In genomic region chr10:66864161-66864862, GRCm38 (mm10) we compare ENCODE assay signal across 9 mouse cellular contexts.
A peak's percentile ranks its signal among the peaks of the same experiment; 100 is the strongest.
DNase-seq lines count a peak whose midpoint lies in the region; ATAC-seq and TF ChIP-seq lines count a peak whose summit lies in the region.
"Had no signal": no experiment of that assay in that cellular context is flagged by ENCODE, and none has a peak within 500 bp of the region (broad histone marks: within the 10 kb centered on the region; RNA-seq: fewer than 3 reads in every experiment).

No protein-coding gene starts in this region.

- ATAC-seq in heart, embryonic 14.5 days (ENCODE audit: insufficient number of reproducible peaks, insufficient read depth, low FRiP score, low read depth), result peak; percentile 43
- ATAC-seq in limb, embryonic 14.5 days (ENCODE audit: low FRiP score, low read depth), result no peak
- no peak for ATAC-seq in cerebellum, adult (ENCODE audit: insufficient number of reproducible peaks, low FRiP score, low TSS enrichment)

- no peaks in the 10 kb centered on the region for H3K36me3 ChIP-seq in heart, embryonic 14.5 days (ENCODE audit: control insufficient read depth, insufficient read depth, low read length)
- H3K36me3 ChIP-seq in limb, embryonic 14.5 days (ENCODE audit: control insufficient read depth, insufficient read depth, low read length), result no peaks in the 10 kb centered on the region
- H3K36me3 ChIP-seq: hindbrain, embryonic 15.5 days had no signal

- TF ChIP-seq POLR2A in bone marrow macrophage, adult 2 months (IDR thresholded peaks at IDR 0.05; ENCODE audit: borderline replicate concordance, low read depth, low read length), result no peak
- TF ChIP-seq POLR2A in limb, embryonic 14.5 days (IDR thresholded peaks at IDR 0.05; ENCODE audit: borderline replicate concordance, extremely low read depth, insufficient read depth, insufficient read length), result no peak

- no peak overlapping the region for H3K4me2 ChIP-seq in heart, embryonic 14.5 days (ENCODE audit: low read length)
- no peak overlapping the region for H3K4me2 ChIP-seq in limb, embryonic 14.5 days (replicated peaks; ENCODE audit: low read depth, low read length, severe bottlenecking)
- H3K4me2 ChIP-seq: hindbrain, embryonic 15.5 days had no signal

- peak overlapping the region; percentile 31 for H3K4me3 ChIP-seq in bone marrow macrophage, adult 2 months (ENCODE audit: insufficient read depth, low read length)
- no peak overlapping the region for H3K4me3 ChIP-seq in heart, embryonic 14.5 days (ENCODE audit: control insufficient read depth in 1 of 2, insufficient read depth in 1 of 2, low read depth in 1 of 2, low read length in 2 of 2)
- no peak overlapping the region for H3K4me3 ChIP-seq in limb, embryonic 14.5 days (replicated peaks; ENCODE audit: low read length)
- H3K4me3 ChIP-seq: hindbrain, embryonic 15.5 days had no signal

- no peak overlapping the region for H3K9ac ChIP-seq in heart, embryonic 14.5 days (ENCODE audit: low read length)
- no peak overlapping the region for H3K9ac ChIP-seq in limb, embryonic 14.5 days (ENCODE audit: low read depth, low read length, severe bottlenecking)
- H3K9ac ChIP-seq: hindbrain, embryonic 15.5 days had no signal

- peak; percentile 43; the same call in 1 of the 2 replicates for TF ChIP-seq CTCF in bone marrow macrophage, adult 2 months (IDR thresholded peaks at IDR 0.05; ENCODE audit: low read depth, low read length)

- H3K9me3 ChIP-seq in heart, embryonic 14.5 days (ENCODE audit: control insufficient read depth, low read length), result no peaks in the 10 kb centered on the region
- H3K9me3 ChIP-seq in limb, embryonic 14.5 days (ENCODE audit: control insufficient read depth, low read length), result no peaks in the 10 kb centered on the region
- H3K9me3 ChIP-seq: hindbrain, embryonic 15.5 days had no signal

- DNase-seq in right cerebral cortex, postnatal 14 days, result peak; percentile 12
- no peak for DNase-seq in right cerebral cortex, postnatal 4 days
- DNase-seq in limb, embryonic 14.5 days (ENCODE audit: low spot score), result peak; percentile 23
- DNase-seq in natural killer cell, adult 2 months (ENCODE audit: low spot score in 2 of 2), result peak; percentile 86
- DNase-seq in urinary bladder, postnatal 14 days (ENCODE audit: low spot score), result peak; percentile 69

- H3K27me3 ChIP-seq in heart, embryonic 14.5 days (ENCODE audit: control insufficient read depth, insufficient read depth, low read length), result no peaks in the 10 kb centered on the region
- no peaks in the 10 kb centered on the region for H3K27me3 ChIP-seq in limb, embryonic 14.5 days (ENCODE audit: control insufficient read depth, insufficient read depth, low read length)
- H3K27me3 ChIP-seq: hindbrain, embryonic 15.5 days had no signal

- H3K4me1 ChIP-seq in bone marrow macrophage, adult 2 months (ENCODE audit: control insufficient read depth, insufficient read depth, low read length), result peaks cover 47% of the 10 kb centered on the region
- no peaks in the 10 kb centered on the region; a peak in 1 of 4 replicates for H3K4me1 ChIP-seq in heart, embryonic 14.5 days (ENCODE audit: control insufficient read depth in 2 of 2, insufficient read depth in 2 of 2, low read length in 2 of 2)
- no peaks in the 10 kb centered on the region for H3K4me1 ChIP-seq in limb, embryonic 14.5 days (ENCODE audit: control insufficient read depth, insufficient read depth, low read length)

- 55% methylated on average over 14 of the region's 14 CpGs for WGBS in heart, embryonic 14.5 days
- 63% methylated on average over 14 of the region's 14 CpGs for WGBS in limb, embryonic 14.5 days

- peak overlapping the region; percentile 96 for H3K27ac ChIP-seq in bone marrow macrophage, adult 2 months (ENCODE audit: insufficient read depth, low read depth, low read length)
- H3K27ac ChIP-seq in heart, embryonic 14.5 days (replicated peaks in 1 of 2; ENCODE audit: control insufficient read depth in 1 of 2, insufficient read depth in 1 of 2, low read depth in 2 of 2, low read length in 2 of 2), result peak overlapping the region; percentile 50 to 63; a peak in 3 of 4 replicates
- 0 out of 2 replicates have a peak overlapping the region, but pooled peaks have one; percentile 22 for H3K27ac ChIP-seq in limb, embryonic 14.5 days (replicated peaks; ENCODE audit: low read depth, low read length)
- H3K27ac ChIP-seq: hindbrain, embryonic 15.5 days had no signal

Comparison
In these comparisons a context has a peak if more than half of its experiments do, and no peak if none do; other contexts are left out.
1. H3K27ac ChIP-seq: peak in every context shown above with its lines; median percentile 96 in bone marrow macrophage, adult 2 months; 56 in heart, embryonic 14.5 days; 22 in limb, embryonic 14.5 days.